Mouse (Mus musculus): ENCODE measurements around the gene Tlr9.
A peak's percentile ranks its signal among the peaks of the same experiment; 100 is the strongest.

Gene Tlr9

GRCm38 (mm10) chr9:106222261-106222851 is at the start of gene Tlr9:
Gene Tlr9 (plus strand): TSS chr9:106222598.
- no peak for DNase-seq (ENCODE audit: low read depth, low spot score)

GRCm38 (mm10) chr9:106173363-106173762 is 49.0 kb upstream of the Tlr9 start:
- no peak for DNase-seq (ENCODE audit: low read depth, low spot score)

GRCm38 (mm10) chr9:106175552-106176200 is 46.7 kb upstream of the Tlr9 start:
- no peak for DNase-seq (ENCODE audit: low read depth, low spot score)

- DNase-seq (ENCODE audit: low read depth, low spot score) = no peak
Observed at GRCm38 (mm10) chr9:106176769-106177168, 45.6 kb upstream of the Tlr9 start.

- DNase-seq (ENCODE audit: low read depth, low spot score) = no peak
Observed at GRCm38 (mm10) chr9:106177799-106178198, 44.6 kb upstream of the Tlr9 start.

- DNase-seq (ENCODE audit: low read depth, low spot score) = no peak
Observed at GRCm38 (mm10) chr9:106179454-106179853, 42.9 kb upstream of the Tlr9 start.

- no peak for DNase-seq (ENCODE audit: low read depth, low spot score)
Observed at GRCm38 (mm10) chr9:106179964-106180363, 42.4 kb upstream of the Tlr9 start.

GRCm38 (mm10) chr9:106182146-106182545 is 40.3 kb upstream of the Tlr9 start:
- DNase-seq (ENCODE audit: low read depth, low spot score) = no peak

GRCm38 (mm10) chr9:106183996-106184395 is 38.4 kb upstream of the Tlr9 start:
- no peak for DNase-seq (ENCODE audit: low read depth, low spot score)

GRCm38 (mm10) chr9:106191355-106191754 is 31.0 kb upstream of the Tlr9 start:
- no peak for DNase-seq (ENCODE audit: low read depth, low spot score)

- no peak for DNase-seq (ENCODE audit: low read depth, low spot score)
Observed at GRCm38 (mm10) chr9:106192024-106192423, 30.4 kb upstream of the Tlr9 start.

GRCm38 (mm10) chr9:106192998-106193397 is 29.4 kb upstream of the Tlr9 start:
- no peak for DNase-seq (ENCODE audit: low read depth, low spot score)

GRCm38 (mm10) chr9:106193930-106194807 is 28.2 kb upstream of the Tlr9 start:
- DNase-seq (ENCODE audit: low read depth, low spot score) = no peak

- DNase-seq (ENCODE audit: low read depth, low spot score) = no peak
Observed at GRCm38 (mm10) chr9:106195693-106196092, 26.7 kb upstream of the Tlr9 start.

GRCm38 (mm10) chr9:106197081-106197713 is 25.2 kb upstream of the Tlr9 start:
- DNase-seq (ENCODE audit: low read depth, low spot score) = no peak

- no peak for DNase-seq (ENCODE audit: low read depth, low spot score)
Observed at GRCm38 (mm10) chr9:106197732-106198131, 24.7 kb upstream of the Tlr9 start.

- DNase-seq (ENCODE audit: low read depth, low spot score) = no peak
Observed at GRCm38 (mm10) chr9:106198962-106199458, 23.4 kb upstream of the Tlr9 start.

- no peak for DNase-seq (ENCODE audit: low read depth, low spot score)
Observed at GRCm38 (mm10) chr9:106199535-106200272, 22.7 kb upstream of the Tlr9 start, which contains the start of gene Ppm1m. Gene Ppm1m (minus strand): TSS chr9:106199746.

GRCm38 (mm10) chr9:106201895-106202294 is 20.5 kb upstream of the Tlr9 start:
- DNase-seq (ENCODE audit: low read depth, low spot score) = no peak

GRCm38 (mm10) chr9:106202819-106203636 is 19.4 kb upstream of the Tlr9 start, which contains the start of gene Twf2:
Gene Twf2 (plus strand): TSS chr9:106203108.
- peak; percentile 50 for DNase-seq (ENCODE audit: low read depth, low spot score)
